Mouse (Mus musculus): Measurements from ENCODE around the gene Kcnq4.

DNA sequence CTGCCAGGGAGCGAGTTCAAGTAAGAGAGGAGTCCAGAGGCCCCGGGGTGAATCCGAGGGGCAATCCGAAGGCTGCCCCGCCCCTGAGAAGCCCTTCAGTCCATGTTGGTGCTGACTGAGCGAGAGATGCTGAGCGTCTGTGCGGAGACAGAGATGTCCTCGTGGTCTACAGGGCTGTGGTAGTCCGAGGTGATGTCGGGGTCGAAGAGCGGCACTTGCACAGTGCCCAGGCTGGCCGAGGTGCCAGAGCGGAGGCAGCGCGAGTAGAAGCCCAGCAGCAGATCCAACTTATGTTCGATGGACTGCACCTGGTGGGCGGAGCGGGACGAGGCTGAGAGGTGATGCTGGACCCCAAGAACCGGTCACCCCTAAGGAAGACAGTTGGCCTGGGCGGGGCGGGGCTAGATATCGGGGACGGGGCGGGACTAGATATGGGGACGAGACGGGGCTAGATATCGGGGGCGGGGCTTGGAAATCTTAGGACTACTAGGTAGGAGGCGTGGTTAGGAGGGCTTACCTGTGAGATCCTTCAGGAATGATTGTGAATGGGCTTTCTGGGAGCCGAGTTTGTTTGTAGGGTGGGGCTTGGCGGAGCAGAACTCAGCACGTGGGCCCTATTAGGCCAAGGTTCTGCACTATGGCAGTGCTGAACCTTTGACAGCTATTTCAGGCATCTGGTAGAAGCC, 50.5 kb downstream of the Kcnq4 start:
- no peak for TF ChIP-seq CTCF (conservative IDR thresholded peaks at IDR 0.05; ENCODE audit: low read length)
- TF ChIP-seq NANOG (IDR thresholded peaks at IDR 0.05; ENCODE audit: borderline replicate concordance, low read length) = no peak
- TF ChIP-seq POU5F1 (IDR thresholded peaks at IDR 0.05; ENCODE audit: borderline replicate concordance, low read length) = no peak
